Mouse (Mus musculus): ENCODE results near the gene Psd4. TPM values are rescaled to one million over a fixed set of nuclear protein-coding genes. Genes with fewer than 3 reads are reported as not detected.

Gene Psd4
- total and polyA plus RNA-seq, 2 experiments from 2014 or later = 0.68 to 0.99 TPM

DNA sequence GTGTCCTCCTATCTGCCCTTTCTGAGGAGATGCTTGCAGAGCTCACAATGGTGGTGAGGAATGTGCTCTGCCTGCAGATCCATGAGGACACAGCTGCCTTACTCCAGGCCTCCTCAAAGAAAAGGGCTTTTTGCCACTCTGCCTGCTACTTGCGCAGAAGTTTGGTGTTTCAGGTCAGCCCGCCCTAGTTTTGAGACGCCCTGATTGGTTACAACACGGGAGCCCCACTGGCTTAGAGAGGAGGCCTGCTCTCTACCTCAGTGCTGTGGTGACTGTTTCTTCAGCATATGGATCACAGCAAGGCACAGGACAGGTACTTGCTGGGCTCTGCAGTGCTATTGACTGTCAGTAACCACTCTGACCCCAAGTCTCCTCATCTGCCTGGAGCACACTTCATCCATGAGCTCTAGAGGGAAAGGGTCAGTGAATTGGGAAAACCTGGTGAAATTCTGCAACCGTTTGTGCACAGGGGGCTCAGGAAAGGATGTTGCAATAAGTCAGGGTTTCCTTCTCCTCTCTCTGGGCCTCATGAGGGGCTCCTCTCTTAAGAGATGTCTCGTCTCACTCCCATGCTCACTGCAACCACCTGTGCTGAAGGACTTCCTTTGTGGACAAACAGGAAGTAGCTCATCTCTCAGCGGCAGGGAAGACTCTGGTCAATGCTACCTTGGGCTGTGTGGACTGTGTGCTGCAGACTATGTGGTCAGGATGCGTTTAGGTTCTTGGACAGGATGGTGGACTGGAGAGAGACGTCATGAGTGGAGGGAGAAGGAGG, 15.3 kb downstream of the Psd4 start:
- 58% methylated on average over 9 of the region's 9 CpGs for WGBS
- TF ChIP-seq EP300 (IDR thresholded peaks at IDR 0.05; ENCODE audit: low read depth) = no peak
- no peaks in the 10 kb centered on the region for H3K9me3 ChIP-seq (replicated peaks; ENCODE audit: control insufficient read depth, low read length)
- H3K36me3 ChIP-seq (replicated peaks; ENCODE audit: control insufficient read depth, insufficient read depth, low read length) = no peaks in the 10 kb centered on the region
- no peak for ATAC-seq (ENCODE audit: insufficient read depth, low read depth)
- H3K4me2 ChIP-seq (ENCODE audit: low read depth, low read length) = no peak overlapping the region
- no peaks in the 10 kb centered on the region for H3K4me1 ChIP-seq (ENCODE audit: control insufficient read depth, insufficient read depth)
- H3K27ac ChIP-seq (ENCODE audit: low read depth) = peak overlapping the region; percentile 25; the same call in 1 of the 2 replicates
- no peak for DNase-seq (ENCODE audit: low spot score)
- H3K4me3 ChIP-seq (ENCODE audit: low read depth, low read length) = no peak overlapping the region
- H3K27me3 ChIP-seq (ENCODE audit: control insufficient read depth, insufficient read depth, low read length) = no peaks in the 10 kb centered on the region
- no peak overlapping the region for H3K9ac ChIP-seq (replicated peaks; ENCODE audit: low read depth, low read length)

DNA sequence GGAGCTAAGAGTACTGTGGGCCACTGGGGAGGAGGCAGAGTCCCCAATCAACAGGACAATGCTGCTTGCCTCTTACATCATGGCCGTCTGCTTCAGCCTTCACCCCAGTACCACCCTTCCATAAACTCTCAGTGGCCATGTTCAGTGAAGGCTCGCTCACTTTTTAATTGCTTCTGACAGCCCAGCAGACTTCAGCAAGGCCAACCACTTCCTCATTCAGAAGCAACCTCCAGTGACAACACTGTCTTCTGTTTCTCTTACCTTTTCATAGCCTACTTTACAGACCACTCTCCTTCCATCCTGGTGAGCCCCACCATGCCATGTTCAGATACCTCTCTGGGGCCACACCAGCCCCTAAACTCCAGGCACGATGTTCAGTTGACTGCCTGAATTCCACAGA, 16.3 kb downstream of the Psd4 start:
- Histone ChIP-seq H3K4me1 (ENCODE audit: control insufficient read depth, insufficient read depth) (no peaks in the 10 kb centered on the region), H3K9me3 (replicated peaks; ENCODE audit: control insufficient read depth, low read length) (no peaks in the 10 kb centered on the region), H3K36me3 (replicated peaks; ENCODE audit: control insufficient read depth, insufficient read depth, low read length) (no peaks in the 10 kb centered on the region), H3K27me3 (ENCODE audit: control insufficient read depth, insufficient read depth, low read length) (no peaks in the 10 kb centered on the region), H3K27ac (ENCODE audit: low read depth) (no peak overlapping the region; the same call in 1 of the 2 replicates), H3K4me3 (ENCODE audit: low read depth, low read length) (no peak overlapping the region), H3K4me2 (ENCODE audit: low read depth, low read length) (no peak overlapping the region), H3K9ac (replicated peaks; ENCODE audit: low read depth, low read length) (no peak overlapping the region)
- WGBS = 58% methylated on average over 3 of the region's 3 CpGs
- DNase-seq (ENCODE audit: low spot score) (no peak), ATAC-seq (ENCODE audit: insufficient read depth, low read depth) (no peak)
- TF ChIP-seq EP300 (IDR thresholded peaks at IDR 0.05; ENCODE audit: low read depth) (no peak), CTCF (IDR thresholded peaks at IDR 0.05; ENCODE audit: low read depth) (no peak)

GRCm38 (mm10) chr2:24384393-24384792, 17.0 kb downstream of the Psd4 start:
- Histone ChIP-seq H3K4me2 (ENCODE audit: low read depth, low read length) (no peak overlapping the region), H3K36me3 (replicated peaks; ENCODE audit: control insufficient read depth, insufficient read depth, low read length) (no peaks in the 10 kb centered on the region), H3K9me3 (replicated peaks; ENCODE audit: control insufficient read depth, low read length) (no peaks in the 10 kb centered on the region), H3K27ac (ENCODE audit: low read depth) (no peak overlapping the region), H3K9ac (replicated peaks; ENCODE audit: low read depth, low read length) (no peak overlapping the region), H3K27me3 (ENCODE audit: control insufficient read depth, insufficient read depth, low read length) (no peaks in the 10 kb centered on the region), H3K4me1 (ENCODE audit: control insufficient read depth, insufficient read depth) (no peaks in the 10 kb centered on the region), H3K4me3 (ENCODE audit: low read depth, low read length) (no peak overlapping the region)
- ATAC-seq (ENCODE audit: insufficient read depth, low read depth) (no peak), DNase-seq (ENCODE audit: low spot score) (no peak)
- TF ChIP-seq CTCF (IDR thresholded peaks at IDR 0.05; ENCODE audit: low read depth) (no peak), EP300 (IDR thresholded peaks at IDR 0.05; ENCODE audit: low read depth) (no peak)

DNA sequence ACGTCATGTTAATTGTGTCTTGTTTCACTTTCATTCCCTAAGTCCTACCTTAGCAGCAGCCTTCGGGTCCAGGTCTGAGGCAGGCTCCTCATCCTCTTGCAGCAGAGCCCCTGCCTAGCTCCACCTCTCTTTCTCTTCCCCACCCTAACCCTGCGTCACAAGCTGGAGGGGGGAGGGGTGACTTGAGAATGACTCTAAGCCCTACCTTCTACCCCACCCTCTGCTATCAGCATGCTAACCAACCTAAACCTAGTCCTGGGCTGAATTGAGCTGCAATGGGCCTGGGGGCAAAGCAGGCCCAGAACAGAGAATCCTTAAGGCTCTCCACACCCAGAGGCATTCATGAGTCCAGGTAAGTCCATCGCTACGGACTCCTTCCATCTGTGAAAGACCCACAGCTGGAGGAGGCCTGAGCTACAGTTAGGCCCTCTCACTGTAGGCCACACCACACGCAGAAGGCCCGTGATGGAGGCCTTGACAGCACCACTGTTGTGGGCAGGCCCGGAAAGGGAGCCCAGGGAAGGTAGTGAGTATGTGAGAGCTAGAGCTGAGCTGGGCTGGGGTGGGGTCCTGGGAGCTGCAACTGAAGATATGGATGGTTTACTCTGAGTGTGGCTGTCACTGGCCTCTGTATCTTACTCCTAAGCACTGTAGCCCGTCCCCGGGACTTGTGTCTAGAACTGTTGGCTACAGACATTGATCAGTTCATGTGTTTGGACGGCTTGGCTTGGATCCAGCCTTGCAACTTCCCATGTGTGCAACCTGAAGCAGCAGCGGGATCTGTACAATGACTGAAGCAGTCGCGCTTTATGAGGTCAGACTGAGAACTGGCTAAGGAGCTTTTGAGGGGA, 18.0 kb downstream of the Psd4 start:
- Histone ChIP-seq H3K9me3 (replicated peaks; ENCODE audit: control insufficient read depth, low read length) (no peaks in the 10 kb centered on the region), H3K4me1 (ENCODE audit: control insufficient read depth, insufficient read depth) (no peaks in the 10 kb centered on the region), H3K9ac (replicated peaks; ENCODE audit: low read depth, low read length) (no peak overlapping the region), H3K27ac (ENCODE audit: low read depth) (no peak overlapping the region), H3K4me2 (ENCODE audit: low read depth, low read length) (peak overlapping the region; percentile 29; the same call in 1 of the 2 replicates), H3K27me3 (ENCODE audit: control insufficient read depth, insufficient read depth, low read length) (no peaks in the 10 kb centered on the region), H3K36me3 (replicated peaks; ENCODE audit: control insufficient read depth, insufficient read depth, low read length) (no peaks in the 10 kb centered on the region), H3K4me3 (ENCODE audit: low read depth, low read length) (peak overlapping the region; percentile 4; the same call in 1 of the 2 replicates)
- 74% methylated on average over 14 of the region's 14 CpGs for WGBS
- DNase-seq (ENCODE audit: low spot score) (no peak), ATAC-seq (ENCODE audit: insufficient read depth, low read depth) (no peak)
- TF ChIP-seq EP300 (IDR thresholded peaks at IDR 0.05; ENCODE audit: low read depth) = no peak
- no peak for TF ChIP-seq CTCF (IDR thresholded peaks at IDR 0.05; ENCODE audit: low read depth)

GRCm38 (mm10) chr2:24386158-24386963, 19.0 kb downstream of the Psd4 start:
- DNase-seq (ENCODE audit: low spot score) (no peak), ATAC-seq (ENCODE audit: insufficient read depth, low read depth) (no peak)
- Histone ChIP-seq H3K27ac (ENCODE audit: low read depth) (peak overlapping the region; percentile 20; the same call in 1 of the 2 replicates), H3K4me1 (ENCODE audit: control insufficient read depth, insufficient read depth) (no peaks in the 10 kb centered on the region), H3K4me2 (ENCODE audit: low read depth, low read length) (peak overlapping the region; percentile 25; the same call in 1 of the 2 replicates), H3K9ac (replicated peaks; ENCODE audit: low read depth, low read length) (no peak overlapping the region; the same call in 1 of the 2 replicates), H3K36me3 (replicated peaks; ENCODE audit: control insufficient read depth, insufficient read depth, low read length) (no peaks in the 10 kb centered on the region), H3K9me3 (replicated peaks; ENCODE audit: control insufficient read depth, low read length) (no peaks in the 10 kb centered on the region), H3K27me3 (ENCODE audit: control insufficient read depth, insufficient read depth, low read length) (no peaks in the 10 kb centered on the region), H3K4me3 (ENCODE audit: low read depth, low read length) (peak overlapping the region; percentile 22; the same call in 1 of the 2 replicates)
- WGBS = 75% methylated on average over 21 of the region's 21 CpGs
- TF ChIP-seq CTCF (IDR thresholded peaks at IDR 0.05; ENCODE audit: low read depth) = no peak
- no peak for TF ChIP-seq EP300 (IDR thresholded peaks at IDR 0.05; ENCODE audit: low read depth)
